Mouse (Mus musculus) intestine, postnatal 0 days (tissue): Measurements from ENCODE around the gene Keap1. TPM values are rescaled to one million over a fixed set of nuclear protein-coding genes. Genes with fewer than 3 reads are reported as not detected.

Experiments
- ATAC-seq: fragments of 200-750 bp; cut with Nextera tagmentation; 2 replicates; pipeline ENCODE4 v1.8.0; 2017; ENCODE audit warnings: mild to moderate bottlenecking, moderate TSS enrichment, moderate library complexity
- H3K27ac ChIP-seq: fragments of 300-500 bp; sonication (generic); 2 replicates; pipeline ENCODE4 v1.5.1; 2014; ENCODE audit warnings: mild to moderate bottlenecking, low read depth, low read length, moderate library complexity
- H3K27me3 ChIP-seq: fragments of 300-500 bp; sonication (generic); replicated peaks from 2 replicates; pipeline ENCODE4 v1.6.1; 2014; ENCODE audit warnings: low read length, mixed read lengths; ENCODE audit not compliant: control insufficient read depth, insufficient read depth
- H3K36me3 ChIP-seq: fragments of 300-500 bp; sonication (generic); 2 replicates; pipeline ENCODE4 v1.6.1; 2014; ENCODE audit warnings: mild to moderate bottlenecking, moderate library complexity; ENCODE audit not compliant: control insufficient read depth, insufficient read depth
- H3K4me1 ChIP-seq: fragments of 300-500 bp; sonication (generic); replicated peaks from 2 replicates; pipeline ENCODE4 v1.6.1; 2014; ENCODE audit warnings: antibody characterized with exemption, low read length, mixed read lengths; ENCODE audit not compliant: control insufficient read depth, insufficient read depth
- H3K4me2 ChIP-seq: fragments of 300-500 bp; sonication (generic); replicated peaks from 2 replicates; pipeline ENCODE4 v1.6.1; 2014; ENCODE audit warnings: low read depth, mild to moderate bottlenecking, moderate library complexity
- H3K4me3 ChIP-seq: fragments of 300-500 bp; sonication (generic); 2 replicates; pipeline ENCODE4 v1.5.1; 2014; ENCODE audit warnings: low read depth, low read length
- H3K9ac ChIP-seq: fragments of 300-500 bp; sonication (generic); 2 replicates; pipeline ENCODE4 v1.6.1; 2014; ENCODE audit warnings: mild to moderate bottlenecking, low read depth, low read length
- H3K9me3 ChIP-seq: fragments of 300-500 bp; sonication (generic); 2 replicates; pipeline ENCODE4 v1.6.1; 2016; ENCODE audit warnings: mixed run types; ENCODE audit not compliant: control insufficient read depth
- CTCF ChIP-seq: sonication (generic); IDR thresholded peaks from 2 replicates; pipeline ENCODE4 v1.5.1; 2016; ENCODE audit warnings: low read depth, mild to moderate bottlenecking, control low read depth, antibody characterized with exemption, moderate library complexity
- WGBS: fragments of 180-500 bp; shearing (Covaris S2); extraction: QIAGEN DNeasy Blood & Tissue Kit; methylation state at CpG from one replicate; pipeline ENCODE4 v1.1.7; 2014; 5-methylcytosine and 5-hydroxymethylcytosine counted together
- polyA plus RNA-seq: library from polyadenylated mRNA; unstranded; fragments of >200 nt; fragmentation: Nextera tagmentation; extraction: Ambion mirVana; gene quantifications from 2 replicates; pipeline ENCODE4 v1.2.1, GENCODE M21; 2015

Gene Keap1
- polyA plus RNA-seq, 1 experiment from 2014 or later = 38.3 TPM

GRCm38 (mm10) chr9:21254690-21255089 is 15.5 kb upstream of the Keap1 start:
- Histone ChIP-seq H3K4me1 (no peaks in the 10 kb centered on the region), H3K27me3 (peaks cover 19% of the 10 kb centered on the region), H3K4me2 (no peak overlapping the region), H3K36me3 (no peaks in the 10 kb centered on the region), H3K9me3 (no peaks in the 10 kb centered on the region), H3K4me3 (no peak overlapping the region), H3K9ac (no peak overlapping the region), H3K27ac (no peak overlapping the region)
- no peak for ATAC-seq
- TF ChIP-seq CTCF = no peak

- WGBS = 62% methylated on average over 13 of the region's 13 CpGs
- no peaks in the 10 kb centered on the region for H3K36me3 ChIP-seq
- no peaks in the 10 kb centered on the region for H3K4me1 ChIP-seq
- ATAC-seq = no peak
- no peaks in the 10 kb centered on the region for H3K9me3 ChIP-seq
- H3K4me3 ChIP-seq = no peak overlapping the region
- no peak overlapping the region for H3K9ac ChIP-seq
- peaks cover 47% of the 10 kb centered on the region for H3K27me3 ChIP-seq
- H3K4me2 ChIP-seq = no peak overlapping the region
- TF ChIP-seq CTCF = no peak
- H3K27ac ChIP-seq = no peak overlapping the region
These were observed 12.1 kb upstream of the Keap1 start for GRCm38 (mm10) chr9:21251116-21251735.

GRCm38 (mm10) chr9:21250509-21250908 is 11.3 kb upstream of the Keap1 start:
- H3K27ac ChIP-seq = no peak overlapping the region
- TF ChIP-seq CTCF = no peak
- H3K9ac ChIP-seq = no peak overlapping the region
- peaks cover 54% of the 10 kb centered on the region for H3K27me3 ChIP-seq
- H3K4me2 ChIP-seq = no peak overlapping the region
- no peaks in the 10 kb centered on the region for H3K36me3 ChIP-seq
- no peaks in the 10 kb centered on the region for H3K4me1 ChIP-seq
- WGBS = 50% methylated on average over 2 of the region's 2 CpGs
- H3K9me3 ChIP-seq = no peaks in the 10 kb centered on the region
- no peak for ATAC-seq
- no peak overlapping the region for H3K4me3 ChIP-seq

- Histone ChIP-seq H3K9ac (no peak overlapping the region), H3K4me3 (no peak overlapping the region), H3K27me3 (peaks cover 60% of the 10 kb centered on the region), H3K9me3 (no peaks in the 10 kb centered on the region), H3K4me2 (no peak overlapping the region), H3K36me3 (no peaks in the 10 kb centered on the region), H3K27ac (no peak overlapping the region), H3K4me1 (no peaks in the 10 kb centered on the region)
- ATAC-seq = no peak
- no peak for TF ChIP-seq CTCF
- WGBS = 29% methylated on average over 17 of the region's 17 CpGs
These were observed 10.7 kb upstream of the Keap1 start for GRCm38 (mm10) chr9:21249629-21250508.

- no peak for ATAC-seq
- no peak for TF ChIP-seq CTCF
- H3K4me3 ChIP-seq = peak within 1 kb of the TSS; percentile 32
- no peaks in the 10 kb centered on the region for H3K36me3 ChIP-seq
- H3K9me3 ChIP-seq = no peaks in the 10 kb centered on the region
- H3K27me3 ChIP-seq = peaks cover 76% of the 10 kb centered on the region
- 3% methylated on average over 29 of the region's 30 CpGs for WGBS
- H3K9ac ChIP-seq = no peak within 1 kb of the TSS
- peaks cover 3% of the 10 kb centered on the region for H3K4me1 ChIP-seq
- H3K4me2 ChIP-seq = peak within 1 kb of the TSS; percentile 59
- no peak within 1 kb of the TSS for H3K27ac ChIP-seq
These were observed 9.2 kb upstream of the Keap1 start, which contains the start of gene S1pr5 for GRCm38 (mm10) chr9:21248326-21248725. S1pr5 (minus strand) TSS chr9:21248443.

GRCm38 (mm10) chr9:21246342-21246741 is 7.2 kb upstream of the Keap1 start:
- Histone ChIP-seq H3K36me3 (no peaks in the 10 kb centered on the region), H3K4me3 (no peak overlapping the region), H3K27ac (no peak overlapping the region), H3K9ac (no peak overlapping the region), H3K4me1 (peaks cover 3% of the 10 kb centered on the region), H3K27me3 (peaks cover 76% of the 10 kb centered on the region), H3K4me2 (no peak overlapping the region), H3K9me3 (no peaks in the 10 kb centered on the region)
- no peak for TF ChIP-seq CTCF
- ATAC-seq = no peak
- WGBS = 91% methylated on average over 1 of the region's 1 CpGs
